Mouse (Mus musculus) kidney, adult 11 months (tissue): ENCODE measurements at regions not wholly inside any gene's neighbourhood (a gene's known extent, or its start where the extent isn't known, plus 50 kb on each side); places are given as distances from the start of the nearest gene placed in this dataset.

ENCODE experiments used
- DNase-seq: peaks from one replicate; pipeline ENCODE4 v3.0.0; 2022

GRCm38 (mm10) chr11:65360729-65361128 lies 90.9 kb upstream of the Myocd start:
- no peak for DNase-seq

- DNase-seq: no peak
Measured at GRCm38 (mm10) chr11:65358908-65359307, 89.1 kb upstream of the Myocd start.

GRCm38 (mm10) chr11:65352516-65352915 lies 82.7 kb upstream of the Myocd start:
- DNase-seq: no peak

- no peak for DNase-seq
Measured at GRCm38 (mm10) chr11:65349013-65349412, 79.2 kb upstream of the Myocd start.

- DNase-seq: no peak
Measured at GRCm38 (mm10) chr11:65341683-65342440, 72.1 kb upstream of the Myocd start.

GRCm38 (mm10) chr11:65334286-65334685 lies 64.5 kb upstream of the Myocd start:
- no peak for DNase-seq

- DNase-seq: no peak
Measured at GRCm38 (mm10) chr11:65333101-65333500, 63.3 kb upstream of the Myocd start.

- DNase-seq: no peak
Measured at GRCm38 (mm10) chr11:65322877-65323440, 53.2 kb upstream of the Myocd start.
